Mouse (Mus musculus): Measurements from ENCODE around the gene Acap2. TPM values are rescaled to one million over a fixed set of nuclear protein-coding genes. Genes with fewer than 3 reads are reported as not detected.
A peak's percentile ranks its signal among the peaks of the same experiment; 100 is the strongest.

Acap2 gene
- total and polyA plus RNA-seq, 2 experiments from 2014 or later = 10.9 to 26.7 TPM

DNA sequence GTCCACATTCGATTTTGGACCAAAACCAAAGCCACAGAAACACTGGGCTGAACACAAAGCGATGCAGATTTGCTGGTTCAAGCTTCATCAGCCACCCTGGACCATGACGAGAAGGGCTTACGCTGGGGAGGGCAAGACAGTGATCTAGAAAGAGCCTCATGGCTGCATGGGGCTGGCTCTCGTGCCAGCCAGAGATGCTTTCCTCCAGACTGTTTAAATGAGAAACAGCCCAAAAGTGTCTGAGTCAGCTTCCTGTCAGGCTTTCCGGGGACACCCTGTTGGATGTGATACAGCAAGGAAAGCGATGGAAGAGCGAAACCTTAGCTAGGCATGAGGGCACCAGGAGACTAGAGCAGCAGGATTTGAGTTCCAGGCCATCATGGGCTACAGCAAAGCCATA, 124.6 kb downstream of the Acap2 start:
- no peak for TF ChIP-seq CTCF (IDR thresholded peaks at IDR 0.05)
- Histone ChIP-seq H3K27me3 (ENCODE audit: insufficient read depth, low read length) (no peaks in the 10 kb centered on the region), H3K9me3 (ENCODE audit: low read length) (no peaks in the 10 kb centered on the region), H3K4me1 (ENCODE audit: insufficient read depth, low read length) (peaks cover 6% of the 10 kb centered on the region; the same call in 1 of the 2 replicates), H3K36me3 (ENCODE audit: insufficient read depth, low read length) (0 out of 2 replicates have a peak, but pooled peaks cover 2% of the 10 kb centered on the region), H3K4me3 (ENCODE audit: low read depth, low read length) (no peak overlapping the region), H3K4me2 (ENCODE audit: low read depth, low read length, poor library complexity, severe bottlenecking) (no peak overlapping the region), H3K9ac (replicated peaks; ENCODE audit: low read length, poor library complexity, severe bottlenecking) (no peak overlapping the region), H3K27ac (ENCODE audit: low read depth, low read length) (no peak overlapping the region)
- ATAC-seq (ENCODE audit: low FRiP score) (no peak), DNase-seq (ENCODE audit: low spot score) (no peak)
- WGBS = 86% methylated on average over 8 of the region's 8 CpGs

DNA sequence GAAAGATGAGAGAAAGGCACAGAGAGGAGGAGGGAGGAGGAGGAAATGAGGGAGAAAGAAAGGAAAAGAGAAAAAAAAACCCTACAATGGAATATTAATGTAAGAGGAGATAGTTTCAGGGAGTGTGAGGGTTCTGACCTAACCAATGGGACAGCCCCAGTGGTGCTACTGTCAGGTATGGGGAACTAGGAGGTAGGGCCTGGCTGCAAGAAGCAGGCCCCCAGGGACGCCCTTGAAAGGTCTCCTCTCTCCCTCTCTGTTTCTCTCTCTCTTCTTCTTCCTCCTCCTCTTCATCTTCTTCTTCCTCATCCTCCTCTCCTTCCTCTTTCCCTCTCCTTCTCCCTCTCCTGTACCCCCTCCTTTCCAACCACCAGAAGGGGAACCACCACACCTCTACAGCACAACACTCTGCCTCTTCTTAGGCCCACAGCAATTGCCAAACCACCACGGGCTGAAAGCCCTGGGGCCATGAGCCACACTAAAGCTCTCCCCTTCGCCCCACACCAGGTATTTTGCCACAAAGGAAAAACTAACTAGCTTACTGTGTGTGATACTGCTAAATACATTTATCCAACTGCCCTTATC, 126.6 kb downstream of the Acap2 start:
- Histone ChIP-seq H3K36me3 (ENCODE audit: insufficient read depth, low read length) (0 out of 2 replicates have a peak, but pooled peaks cover 2% of the 10 kb centered on the region), H3K4me3 (ENCODE audit: low read depth, low read length) (no peak overlapping the region), H3K27me3 (ENCODE audit: insufficient read depth, low read length) (no peaks in the 10 kb centered on the region), H3K4me1 (ENCODE audit: insufficient read depth, low read length) (peaks cover under 1% of the 10 kb centered on the region; the same call in 1 of the 2 replicates), H3K9ac (replicated peaks; ENCODE audit: low read length, poor library complexity, severe bottlenecking) (no peak overlapping the region), H3K27ac (ENCODE audit: low read depth, low read length) (no peak overlapping the region), H3K4me2 (ENCODE audit: low read depth, low read length, poor library complexity, severe bottlenecking) (no peak overlapping the region), H3K9me3 (ENCODE audit: low read length) (no peaks in the 10 kb centered on the region)
- DNase-seq (ENCODE audit: low spot score) (no peak), ATAC-seq (ENCODE audit: low FRiP score) (no peak)
- 82% methylated on average over 3 of the region's 3 CpGs for WGBS
- no peak for TF ChIP-seq CTCF (IDR thresholded peaks at IDR 0.05)

DNA sequence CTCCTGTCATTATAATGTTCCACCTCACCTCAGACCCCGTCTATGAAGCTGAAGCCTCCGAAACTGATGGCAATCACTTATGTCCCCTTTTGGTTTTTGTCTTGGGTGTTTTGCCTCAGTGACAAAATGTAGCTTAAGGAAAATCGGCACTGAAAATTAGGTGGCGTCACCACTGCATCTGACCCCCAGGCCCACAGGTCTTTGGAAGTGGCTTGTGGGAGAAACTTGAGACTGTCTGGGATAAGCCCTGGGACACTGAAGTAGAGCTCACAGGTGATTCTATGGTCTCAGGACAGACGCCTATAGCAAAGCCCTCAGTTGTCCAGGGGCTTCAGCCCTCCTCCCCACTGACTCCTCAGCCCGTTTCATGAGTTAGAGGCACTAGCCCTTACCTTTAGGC, 129.3 kb downstream of the Acap2 start:
- no peaks in the 10 kb centered on the region; the same call in 1 of the 2 replicates for H3K36me3 ChIP-seq (ENCODE audit: insufficient read depth, low read length)
- no peaks in the 10 kb centered on the region; the same call in 1 of the 2 replicates for H3K4me1 ChIP-seq (ENCODE audit: insufficient read depth, low read length)
- no peak overlapping the region for H3K4me3 ChIP-seq (ENCODE audit: low read depth, low read length)
- H3K27ac ChIP-seq (ENCODE audit: low read depth, low read length) = no peak overlapping the region
- WGBS = 71% methylated on average over 6 of the region's 6 CpGs
- TF ChIP-seq CTCF (IDR thresholded peaks at IDR 0.05) = no peak
- no peak overlapping the region for H3K4me2 ChIP-seq (ENCODE audit: low read depth, low read length, poor library complexity, severe bottlenecking)
- DNase-seq (ENCODE audit: low spot score) (no peak), ATAC-seq (ENCODE audit: low FRiP score) (no peak)
- H3K9ac ChIP-seq (replicated peaks; ENCODE audit: low read length, poor library complexity, severe bottlenecking) = no peak overlapping the region
- H3K9me3 ChIP-seq (ENCODE audit: low read length) = no peaks in the 10 kb centered on the region
- H3K27me3 ChIP-seq (ENCODE audit: insufficient read depth, low read length) = no peaks in the 10 kb centered on the region

DNA sequence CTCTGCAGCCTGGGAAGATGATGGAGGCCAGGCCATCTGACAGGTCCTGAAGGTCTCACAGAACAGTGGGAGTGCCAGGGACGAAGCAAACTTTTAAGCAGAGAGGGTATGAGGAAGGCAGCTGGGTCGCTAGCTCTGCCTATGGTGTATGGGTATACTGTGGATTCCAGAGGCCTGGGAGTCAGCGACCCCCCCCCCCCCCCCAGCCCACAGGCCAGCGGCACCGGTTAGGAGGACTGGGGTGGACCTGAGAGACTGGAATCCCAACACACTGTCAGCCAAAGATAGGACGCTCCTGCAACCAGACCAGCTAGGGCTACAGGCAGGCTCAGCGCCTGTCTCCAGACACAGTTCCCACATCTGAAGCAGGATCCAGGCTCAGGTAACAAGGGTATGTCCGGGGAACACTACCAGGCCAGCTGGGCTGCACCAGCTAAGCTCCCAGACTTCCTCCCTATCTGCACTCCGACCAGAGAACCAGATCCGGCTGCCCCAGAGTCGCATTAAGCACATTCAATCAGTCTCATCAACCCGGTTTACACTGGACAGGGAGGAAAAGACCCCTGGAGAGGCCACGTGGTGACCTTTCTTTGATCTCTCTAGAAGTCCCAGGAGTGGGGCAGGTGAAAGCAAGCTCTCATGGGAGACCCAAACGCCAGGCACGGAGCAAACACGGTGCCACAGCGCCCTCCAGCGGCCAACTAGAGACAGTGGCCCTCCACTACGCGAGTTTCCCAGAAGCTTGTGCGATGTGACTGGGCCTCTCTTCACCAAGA, 130.5 kb downstream of the Acap2 start:
- 19% methylated on average over 21 of the region's 21 CpGs for WGBS
- DNase-seq (ENCODE audit: low spot score) = peak; percentile 90
- Histone ChIP-seq H3K9ac (replicated peaks; ENCODE audit: low read length, poor library complexity, severe bottlenecking) (no peak overlapping the region), H3K4me3 (ENCODE audit: low read depth, low read length) (no peak overlapping the region), H3K4me2 (ENCODE audit: low read depth, low read length, poor library complexity, severe bottlenecking) (peak overlapping the region; percentile 30; the same call in 1 of the 2 replicates), H3K36me3 (ENCODE audit: insufficient read depth, low read length) (no peaks in the 10 kb centered on the region; the same call in 1 of the 2 replicates), H3K27me3 (ENCODE audit: insufficient read depth, low read length) (no peaks in the 10 kb centered on the region), H3K9me3 (ENCODE audit: low read length) (no peaks in the 10 kb centered on the region), H3K27ac (ENCODE audit: low read depth, low read length) (no peak overlapping the region), H3K4me1 (ENCODE audit: insufficient read depth, low read length) (no peaks in the 10 kb centered on the region; the same call in 1 of the 2 replicates)
- ATAC-seq (ENCODE audit: low FRiP score) = peak; percentile 57
- peak; percentile 96 for TF ChIP-seq CTCF (IDR thresholded peaks at IDR 0.05)

DNA sequence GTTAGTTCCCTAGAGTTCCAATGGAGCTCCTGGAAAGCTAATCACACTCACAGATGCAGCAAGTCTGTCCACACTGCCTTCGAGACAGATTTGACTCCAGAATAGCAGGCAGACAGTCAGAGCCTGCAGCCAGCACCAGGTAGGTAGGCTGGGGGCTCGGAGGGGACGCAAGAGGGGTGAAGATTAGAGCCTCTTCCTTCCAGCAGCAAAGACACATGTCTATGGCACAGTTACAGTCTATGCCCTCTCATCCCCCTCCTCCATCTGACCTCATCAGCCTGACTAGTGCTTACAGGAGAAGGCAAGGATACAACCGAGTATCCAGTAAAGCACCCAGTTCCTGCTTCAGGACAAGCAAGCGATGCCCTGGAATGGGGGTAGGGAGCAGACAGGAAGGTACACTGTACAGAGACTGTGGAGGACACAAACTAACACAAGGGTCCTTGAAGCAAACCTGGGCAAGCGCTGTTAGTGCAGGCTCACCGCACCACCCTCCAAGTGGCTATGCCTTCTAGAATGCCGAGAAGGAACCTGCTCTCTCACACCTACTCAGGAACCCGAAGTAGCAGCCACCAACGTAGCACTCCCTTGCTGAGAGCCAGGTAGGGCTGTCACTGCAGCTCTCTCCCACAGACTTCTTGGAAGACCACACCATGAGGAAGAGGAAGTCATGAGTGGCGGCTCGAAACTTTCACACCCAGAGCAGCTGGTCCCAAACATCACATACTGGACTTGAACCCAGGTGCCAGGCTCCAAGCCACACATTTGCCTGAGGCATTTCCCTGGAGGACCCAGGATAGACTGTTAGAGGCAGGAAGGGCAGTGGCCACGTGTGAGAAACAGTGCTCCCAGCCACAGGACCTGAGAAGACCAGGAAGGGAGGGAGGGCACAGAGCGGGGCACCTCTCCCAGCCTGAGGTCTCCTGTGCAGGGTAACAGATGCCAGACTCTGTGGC, 131.6 kb downstream of the Acap2 start:
- no peak overlapping the region for H3K4me2 ChIP-seq (ENCODE audit: low read depth, low read length, poor library complexity, severe bottlenecking)
- H3K9me3 ChIP-seq (ENCODE audit: low read length) = no peaks in the 10 kb centered on the region
- DNase-seq (ENCODE audit: low spot score) (no peak), ATAC-seq (ENCODE audit: low FRiP score) (no peak)
- no peaks in the 10 kb centered on the region for H3K27me3 ChIP-seq (ENCODE audit: insufficient read depth, low read length)
- H3K27ac ChIP-seq (ENCODE audit: low read depth, low read length) = no peak overlapping the region
- no peaks in the 10 kb centered on the region; the same call in 1 of the 2 replicates for H3K4me1 ChIP-seq (ENCODE audit: insufficient read depth, low read length)
- H3K36me3 ChIP-seq (ENCODE audit: insufficient read depth, low read length) = no peaks in the 10 kb centered on the region; the same call in 1 of the 2 replicates
- no peak overlapping the region for H3K4me3 ChIP-seq (ENCODE audit: low read depth, low read length)
- 85% methylated on average over 14 of the region's 14 CpGs for WGBS
- no peak for TF ChIP-seq CTCF (IDR thresholded peaks at IDR 0.05)
- H3K9ac ChIP-seq (replicated peaks; ENCODE audit: low read length, poor library complexity, severe bottlenecking) = no peak overlapping the region
